Mouse (Mus musculus): Measurements from ENCODE around the gene Fam168a.

Gene Fam168a

GRCm38 (mm10) chr7:100798810-100799209 is 92.4 kb downstream of the Fam168a start:
- CTCF ChIA-PET: interaction anchor here (0.6 to 1.4 kb wide), 8 partner anchors 19 to 278 kb away, joined by 3 to 5 read pairs (median 4); no protein-coding TSS in a partner anchor

GRCm38 (mm10) chr7:100805391-100805790 is 99.0 kb downstream of the Fam168a start:
- CTCF ChIA-PET: interaction anchor here in 3 of 4 experiments (0.6 to 0.9 kb wide), 5 partner anchors 22 to 126 kb away, joined by 3 to 6 read pairs (median 4); partner anchors contain the start of genes Arhgef17 (in 1 of the 3) and Relt (in 1 of the 3)
- POLR2A ChIA-PET: interaction anchor here in 2 of 4 experiments (0.8 to 3.2 kb wide), 2 partner anchors 11 to 113 kb away, joined by 3 to 10 read pairs; no protein-coding TSS in a partner anchor

More at GRCm38 (mm10) chr7:100798810-100799209, 92.4 kb downstream of the Fam168a start:
- POLR2A ChIA-PET: interaction anchor here in 2 of 4 experiments (0.7 to 1.8 kb wide), 3 partner anchors 10 to 64 kb away, joined by 3 to 5 read pairs (median 3); partner anchors contain the start of gene Relt (in 1 of the 2)

- ChIA-PET CTCF (no interaction called here), POLR2A (interaction anchor here in 1 of 4 experiments (1.1 kb wide), 1 partner anchor 17 kb away, joined by 3 read pairs; no protein-coding TSS in a partner anchor)
These were observed 105.5 kb downstream of the Fam168a start for GRCm38 (mm10) chr7:100811912-100812311.

- ChIA-PET CTCF (no interaction called here), POLR2A (interaction anchor here in 1 of 4 experiments (1.1 kb wide), 1 partner anchor 16 kb away, joined by 3 read pairs; no protein-coding TSS in a partner anchor)
These were observed 106.2 kb downstream of the Fam168a start for GRCm38 (mm10) chr7:100812641-100813040.

DNA sequence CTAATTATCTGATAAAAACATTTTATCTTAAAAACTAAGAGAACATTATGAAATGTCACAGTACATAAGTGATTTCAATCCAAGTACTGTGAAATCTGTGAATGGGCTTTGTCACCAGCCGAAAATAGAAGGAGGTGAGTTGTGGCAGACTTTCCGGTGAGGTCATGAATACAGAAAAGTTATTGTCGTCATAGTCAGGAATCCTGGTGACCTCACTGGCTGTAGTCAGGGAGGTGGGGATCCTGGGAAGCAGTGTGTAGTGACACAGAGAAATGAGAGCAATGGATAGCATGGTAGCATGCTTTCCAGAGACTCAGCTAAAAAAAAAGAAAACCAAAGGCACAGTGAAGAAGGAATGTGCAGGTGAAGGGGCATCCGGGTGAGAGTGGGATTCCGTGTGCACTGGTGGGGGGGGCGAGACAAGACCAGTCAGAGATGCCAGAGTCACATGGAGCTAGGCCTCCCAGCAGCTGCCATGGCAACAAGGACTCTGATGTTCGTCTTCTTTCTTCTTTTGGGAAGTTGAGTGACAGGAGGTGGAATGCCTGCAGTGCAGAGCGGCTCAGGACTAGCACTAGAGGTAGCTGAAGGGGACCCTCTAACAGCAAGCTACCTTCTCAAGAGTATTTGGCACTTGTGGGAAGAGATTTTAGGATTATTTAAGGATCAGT is 109.6 kb downstream of the Fam168a start:
- POLR2A ChIA-PET: interaction anchor here in 2 of 4 experiments (0.7 to 2.9 kb wide), 10 partner anchors 8 to 118 kb away, joined by 3 to 10 read pairs (median 4); partner anchors contain the start of gene Relt (in 2 of the 2)
- CTCF ChIA-PET: interaction anchor here in 3 of 4 experiments (0.6 to 1.3 kb wide), 3 partner anchors 31 to 131 kb away, joined by 3 to 4 read pairs (median 3); partner anchors contain the start of gene Relt (in 1 of the 3)

DNA sequence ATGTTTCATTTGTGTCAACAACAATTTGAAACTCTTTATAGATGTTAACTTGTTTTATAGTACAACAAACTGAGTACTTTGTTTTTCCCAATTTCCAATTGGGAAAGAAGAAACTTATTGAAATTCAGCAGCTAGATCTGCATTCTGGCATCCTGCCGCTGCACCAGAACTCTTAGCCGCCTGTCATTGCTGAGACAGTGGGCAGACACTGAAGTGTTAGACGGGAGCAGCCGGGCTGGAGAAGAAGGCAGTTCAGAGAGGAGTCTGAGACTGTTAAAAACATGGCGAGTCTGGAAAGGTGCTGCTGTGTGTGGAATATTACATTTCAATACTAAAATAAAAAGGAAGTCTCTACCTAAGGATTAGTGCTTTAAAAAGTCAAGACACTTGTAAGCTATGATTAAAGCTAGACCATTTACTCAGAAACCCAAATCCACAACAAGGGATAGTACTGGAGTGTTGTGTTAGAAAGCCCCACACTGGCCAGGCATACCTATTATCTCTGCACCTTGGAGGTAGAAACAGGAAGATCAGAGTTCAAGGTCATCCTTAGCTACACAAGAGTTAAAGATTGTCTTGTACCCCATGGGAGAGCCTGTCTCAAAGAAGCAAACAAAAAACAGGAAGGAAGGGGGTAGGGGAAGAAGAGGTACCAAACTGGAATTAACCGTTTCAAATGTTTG is 110.5 kb downstream of the Fam168a start:
- ChIA-PET CTCF (interaction anchor here in 2 of 4 experiments (1.1 to 1.5 kb wide), 5 partner anchors 18 to 235 kb away, joined by 3 to 5 read pairs (median 4); partner anchors contain the start of gene Relt (in 1 of the 2)), POLR2A (interaction anchor here in 3 of 4 experiments (0.7 to 2.9 kb wide), 12 partner anchors 11 to 119 kb away, joined by 3 to 10 read pairs (median 4); partner anchors contain the start of gene Relt (in 3 of the 3))

DNA sequence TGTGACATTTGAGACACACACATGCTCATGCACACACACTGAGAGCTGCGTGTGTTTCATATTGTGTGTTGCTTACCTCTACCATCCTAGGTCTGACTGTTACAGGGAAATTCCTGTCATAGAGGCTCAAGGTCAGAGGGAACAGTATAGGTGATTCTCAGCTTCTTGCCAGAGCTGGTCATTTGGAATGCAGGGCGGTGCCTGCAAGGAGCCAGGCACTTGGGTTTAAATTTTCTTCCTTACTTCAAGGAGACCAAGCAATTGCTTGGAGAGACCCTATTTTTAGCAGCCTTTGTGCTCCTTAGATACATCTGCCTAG is 111.0 kb downstream of the Fam168a start:
- POLR2A ChIA-PET: interaction anchor here in 3 of 4 experiments (1.5 to 2.9 kb wide), 8 partner anchors 11 to 46 kb away, joined by 3 to 10 read pairs (median 5); partner anchors contain the start of gene Relt (in 2 of the 3)
- CTCF ChIA-PET: interaction anchor here in 2 of 4 experiments (1.1 to 1.5 kb wide), 5 partner anchors 19 to 234 kb away, joined by 3 to 5 read pairs (median 4); partner anchors contain the start of gene Relt (in 1 of the 2)

- ChIA-PET CTCF (interaction anchor here in 3 of 4 experiments (0.6 to 1.5 kb wide), 3 partner anchors 20 to 492 kb away, joined by 3 to 5 read pairs (median 5); no protein-coding TSS in a partner anchor), POLR2A (interaction anchor here in 2 of 4 experiments (0.6 to 2.9 kb wide), 7 partner anchors 16 to 127 kb away, joined by 3 to 7 read pairs (median 5); partner anchors contain the start of gene Relt (in 2 of the 2))
These were observed 112.1 kb downstream of the Fam168a start for GRCm38 (mm10) chr7:100818401-100819064.

DNA sequence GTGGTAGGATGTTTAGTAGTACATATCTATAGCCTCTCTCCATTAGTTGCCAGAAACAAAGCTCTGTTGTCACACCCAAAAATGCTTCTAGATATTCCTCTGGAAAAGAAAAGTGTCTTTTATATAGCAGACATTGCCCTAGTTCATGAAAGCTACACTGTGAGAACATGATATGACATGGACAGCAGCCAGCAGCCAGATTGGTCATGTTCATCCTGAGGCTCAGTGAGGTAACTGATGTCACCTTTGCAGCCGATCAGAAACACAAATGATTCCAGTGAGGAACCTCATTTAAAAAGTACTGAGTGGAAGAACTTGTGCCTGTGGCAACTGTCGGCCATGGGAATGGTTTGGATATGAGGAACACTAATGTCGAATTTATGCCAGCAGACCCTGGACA is 118.2 kb downstream of the Fam168a start:
- CTCF ChIA-PET: no interaction called here
- POLR2A ChIA-PET: interaction anchor here in 1 of 4 experiments (1.7 kb wide), 1 partner anchor 10 kb away, joined by 5 read pairs; no protein-coding TSS in a partner anchor

DNA sequence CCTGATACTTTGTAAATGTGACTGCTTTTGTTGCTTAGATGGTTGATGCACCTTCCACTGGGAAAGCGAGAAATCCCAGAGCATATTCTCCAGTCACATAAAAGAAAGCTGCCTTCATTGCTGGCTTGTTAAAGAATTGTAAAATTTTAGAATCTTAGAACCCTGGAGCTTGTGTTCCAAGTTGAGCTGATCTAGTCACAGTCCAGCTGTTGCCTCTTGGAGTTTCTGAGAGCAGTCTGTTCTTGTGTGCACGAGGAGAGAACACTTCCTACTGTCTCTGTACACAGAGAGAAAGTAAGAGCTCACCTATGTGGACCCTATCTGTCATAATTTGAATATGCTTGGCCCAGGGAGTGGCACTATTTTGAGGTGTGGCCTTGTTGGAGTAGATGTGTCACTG is 122.1 kb downstream of the Fam168a start:
- ChIA-PET POLR2A (interaction anchor here (0.6 to 1.8 kb wide), 9 partner anchors 11 to 248 kb away, joined by 3 to 6 read pairs (median 3); partner anchors contain the start of gene Fam168a (in 1 of the 4)), CTCF (interaction anchor here in 2 of 4 experiments (0.6 kb wide), 2 partner anchors 191 to 586 kb away, joined by 3 to 5 read pairs; no protein-coding TSS in a partner anchor)

DNA sequence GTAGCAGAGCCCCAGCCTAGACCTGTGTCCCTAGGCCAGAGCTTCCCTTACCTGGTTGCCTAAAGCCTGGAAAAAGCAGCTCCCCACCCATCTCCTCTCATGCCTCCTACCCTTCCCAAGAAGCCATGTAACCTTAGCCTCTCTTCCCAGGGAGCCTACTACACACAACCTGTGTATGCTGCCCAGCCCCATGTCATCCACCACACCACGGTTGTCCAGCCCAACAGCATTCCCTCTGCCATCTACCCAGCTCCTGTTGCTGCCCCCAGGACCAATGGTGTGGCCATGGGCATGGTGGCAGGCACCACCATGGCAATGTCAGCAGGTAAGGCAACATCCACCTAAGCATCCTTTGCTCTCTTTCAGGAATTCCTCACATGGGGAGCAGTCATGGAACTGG is 127.4 kb downstream of the Fam168a start:
- CTCF ChIA-PET: interaction anchor here in 1 of 4 experiments (1.1 kb wide), 1 partner anchor 33 kb away, joined by 3 read pairs; no protein-coding TSS in a partner anchor
- POLR2A ChIA-PET: interaction anchor here in 2 of 4 experiments (1.4 to 1.9 kb wide), 4 partner anchors 11 to 29 kb away, joined by 3 to 6 read pairs (median 3); partner anchors contain the start of gene Relt (in 1 of the 2)

- ChIA-PET POLR2A (interaction anchor here in 2 of 4 experiments (1.0 to 1.4 kb wide), 6 partner anchors 12 to 28 kb away, joined by 3 to 4 read pairs (median 3); partner anchors contain the start of gene Relt (in 1 of the 2)), CTCF (interaction anchor here in 1 of 4 experiments (1.0 kb wide), 1 partner anchor 44 kb away, joined by 3 read pairs; no protein-coding TSS in a partner anchor)
These were observed 128.7 kb downstream of the Fam168a start for GRCm38 (mm10) chr7:100835168-100835567.

DNA sequence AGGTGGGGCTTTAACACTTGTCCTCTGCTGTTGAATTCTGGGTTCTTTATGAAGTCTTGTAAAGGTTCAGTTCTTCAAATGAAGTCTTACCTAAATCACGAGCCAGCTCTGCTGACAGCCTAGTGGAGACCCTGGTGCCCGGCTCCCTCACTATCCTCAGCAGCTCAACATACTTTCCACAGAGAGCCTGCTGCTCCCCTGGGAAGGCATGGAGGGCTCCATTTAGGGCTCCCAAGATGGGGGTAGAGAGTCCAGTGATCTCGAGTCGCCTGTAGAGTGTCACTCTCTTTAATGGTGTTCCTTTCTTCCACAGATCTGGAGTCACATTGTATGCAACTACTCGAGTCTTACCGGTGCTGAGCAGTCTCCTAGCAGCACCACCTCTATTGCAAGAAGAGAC is 129.3 kb downstream of the Fam168a start:
- ChIA-PET POLR2A (interaction anchor here in 2 of 4 experiments (1.0 to 1.4 kb wide), 4 partner anchors 11 to 28 kb away, joined by 3 to 4 read pairs (median 4); partner anchors contain the start of gene Relt (in 1 of the 2)), CTCF (interaction anchor here in 1 of 4 experiments (1.0 kb wide), 2 partner anchors 27 to 44 kb away, joined by 3 read pairs; partner anchors contain the start of gene Relt)

DNA sequence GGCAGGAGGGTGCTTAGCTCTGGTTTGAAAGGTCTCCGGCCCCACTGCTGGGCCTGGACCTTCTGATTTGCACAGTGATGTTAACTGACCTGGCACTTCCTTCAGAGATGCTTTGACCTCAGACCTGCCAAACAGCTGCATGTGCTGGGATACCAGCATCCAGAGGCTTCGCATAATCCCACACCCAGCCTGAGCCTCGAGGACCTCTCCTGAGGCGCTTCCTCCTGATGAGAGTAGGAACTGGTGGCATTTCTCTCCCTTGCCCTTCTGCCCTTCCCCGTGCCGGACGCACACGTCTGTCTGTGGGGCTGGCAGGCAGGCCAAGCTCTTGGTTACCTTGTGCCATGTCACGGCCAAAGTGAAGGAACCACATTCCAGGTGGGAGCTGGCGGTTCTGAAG is 130.2 kb downstream of the Fam168a start:
- ChIA-PET CTCF (interaction anchor here in 1 of 4 experiments (0.9 to 2.0 kb wide), 3 partner anchors 12 to 151 kb away, joined by 3 to 4 read pairs (median 3); partner anchors contain the start of gene Relt), POLR2A (interaction anchor here in 2 of 4 experiments (1.0 to 2.5 kb wide), 5 partner anchors 10 to 27 kb away, joined by 3 to 10 read pairs (median 4); partner anchors contain the start of gene Relt (in 1 of the 2))

GRCm38 (mm10) chr7:100837701-100838100 is 131.3 kb downstream of the Fam168a start:
- ChIA-PET POLR2A (interaction anchor here in 1 of 4 experiments (0.9 to 2.5 kb wide), 5 partner anchors 9 to 42 kb away, joined by 3 to 10 read pairs (median 5); partner anchors contain the start of gene Relt), CTCF (interaction anchor here in 1 of 4 experiments (0.9 to 2.0 kb wide), 2 partner anchors 11 to 152 kb away, joined by 3 to 4 read pairs; no protein-coding TSS in a partner anchor)

DNA sequence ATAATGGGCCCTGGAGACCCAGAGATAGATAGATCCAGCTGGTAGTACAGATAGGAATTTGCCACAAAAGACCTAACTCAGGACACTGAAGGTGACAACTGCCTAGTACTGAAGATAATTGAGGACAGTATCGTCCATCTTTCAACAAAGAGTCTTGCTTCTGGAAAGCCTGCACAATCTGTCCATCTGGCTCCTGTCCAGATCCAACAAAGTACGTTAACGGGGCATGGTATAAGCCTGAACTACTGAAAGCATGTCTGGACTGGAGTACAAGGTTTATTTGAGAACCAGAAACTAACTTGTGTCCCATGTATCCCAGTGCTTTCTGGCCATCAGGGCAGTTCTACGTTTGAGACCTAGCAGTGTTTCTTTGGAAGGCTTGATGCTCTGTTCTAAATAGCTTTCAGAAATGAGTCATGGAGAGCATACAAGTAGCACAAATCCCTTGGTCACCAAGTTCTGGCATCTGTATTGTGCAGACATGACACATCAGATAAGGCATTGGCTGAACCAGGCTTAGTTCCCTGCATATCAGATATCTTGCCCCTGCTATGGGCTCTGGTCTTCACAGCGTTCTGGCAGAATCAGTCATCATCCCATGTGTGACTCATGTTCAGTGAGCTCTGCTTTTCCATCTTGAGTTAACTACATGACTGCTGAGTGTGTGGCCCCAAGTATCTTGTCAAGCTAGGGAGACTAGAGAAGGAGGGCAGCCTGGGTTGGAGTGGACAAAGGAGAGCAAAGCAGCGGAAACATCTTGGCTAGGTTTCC is 133.4 kb downstream of the Fam168a start:
- ChIA-PET CTCF (interaction anchor here in 3 of 4 experiments (0.5 to 3.0 kb wide), 5 partner anchors 9 to 27 kb away, joined by 3 to 12 read pairs (median 4); partner anchors contain the start of gene Relt (in 2 of the 3)), POLR2A (interaction anchor here in 3 of 4 experiments (0.8 to 1.4 kb wide), 9 partner anchors 9 to 133 kb away, joined by 3 to 5 read pairs (median 3); partner anchors contain the start of genes Fam168a (in 1 of the 3) and Relt (in 1 of the 3))
